Comparison of ENCODE assay signal across 11 mouse cellular contexts in the genomic region with DNA sequence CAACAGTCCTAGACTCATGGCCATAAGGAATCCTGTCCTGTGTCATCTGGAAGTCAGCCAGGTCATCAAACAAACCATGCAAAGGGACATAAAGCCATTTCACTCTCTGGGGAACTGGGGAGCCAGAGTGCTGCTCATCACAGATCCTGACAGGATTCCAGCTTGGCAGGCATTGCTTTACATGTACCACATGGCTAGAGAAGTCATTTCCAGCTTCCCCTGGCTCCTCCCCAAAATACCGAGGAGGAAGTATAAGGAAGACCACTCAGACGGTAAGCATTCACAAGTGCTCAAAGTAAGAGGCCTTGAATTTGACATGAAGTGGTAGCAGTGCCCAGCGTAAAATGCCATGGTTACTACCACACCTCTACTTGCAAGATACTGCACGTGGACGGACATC. TPM values are rescaled to one million over a fixed set of nuclear protein-coding genes. Genes with fewer than 3 reads are reported as not detected.
A peak's percentile ranks its signal among the peaks of the same experiment; 100 is the strongest.
DNase-seq lines count a peak whose midpoint lies in the region; ATAC-seq lines count a peak whose summit lies in the region.
"Had no signal": no experiment of that assay in that cellular context is flagged by ENCODE, and none has a peak within 500 bp of the region (broad histone marks: within the 10 kb centered on the region; RNA-seq: fewer than 3 reads in every experiment).

No protein-coding gene starts in this region.

- no peak for DNase-seq in heart, embryonic 10.5 days (ENCODE audit: low spot score)
- DNase-seq in heart, postnatal 36 days = no peak
- DNase-seq in left cerebral cortex, postnatal 4 days = peak; percentile 52
- no peak for DNase-seq in left cerebral cortex, adult 8-10 months (ENCODE audit: low spot score in 2 of 2)
- peak; percentile 47 to 51 for DNase-seq in cerebellum, postnatal 36 days
- DNase-seq in lung, postnatal 4 days = peak; percentile 62 to 68
- DNase-seq in urinary bladder, adult 2 months (ENCODE audit: low spot score) = no peak
- DNase-seq: retina, postnatal 1 day had no signal

- ATAC-seq in megakaryocyte, adult 5-6 weeks (ENCODE audit: poor library complexity, severe bottlenecking) = no peak
- ATAC-seq: activated CD4-positive, CD25-positive, alpha-beta regulatory T cell, adult 4 months had no signal

- no peaks in the 10 kb centered on the region for H3K9me3 ChIP-seq in heart, embryonic 10.5 days

- peaks cover 32% of the 10 kb centered on the region for H3K4me1 ChIP-seq in heart, embryonic 10.5 days

- H3K4me3 ChIP-seq in heart, embryonic 10.5 days = no peak overlapping the region

- no peaks in the 10 kb centered on the region for H3K27me3 ChIP-seq in heart, embryonic 10.5 days (ENCODE audit: insufficient read depth, poor library complexity, severe bottlenecking)

- peaks cover 49% of the 10 kb centered on the region for H3K36me3 ChIP-seq in heart, embryonic 10.5 days

- intact Hi-C loops in heart, postnatal 36 days (cut with DNase I) = no loop called here
- intact Hi-C loops in left cerebral cortex, postnatal 4 days (cut with DNase I) = no loop called here

- WGBS in heart, embryonic 10.5 days = 90% methylated on average over 5 of the region's 5 CpGs

- H3K27ac ChIP-seq in heart, embryonic 10.5 days = 0 out of 2 replicates have a peak overlapping the region, but pooled peaks have one; percentile 12
- H3K27ac ChIP-seq: liver, embryonic 14.5 days had no signal

RNA-seq across cellular contexts. Expression of a gene that starts 2.9 kb away (rescaled TPM):
- 1,294 and 1,907 TPM in 2 replicates for polyA plus RNA-seq in heart, embryonic 10.5 days (2016; fragmentation: Nextera tagmentation; extraction: Ambion mirVana)
- total RNA-seq in heart, postnatal 36 days (2021) = 100 to 1,000 TPM; 395 to 437 TPM
- total RNA-seq in left cerebral cortex, postnatal 4 days (2021) = 100 to 1,000 TPM; 469 to 499 TPM
- total RNA-seq in left cerebral cortex, adult 8-10 months (2022) = 1,000 to 10,000 TPM; 1,021 to 1,102 (median 1,060) TPM
- 508 and 528 TPM in 2 replicates for polyA plus RNA-seq in urinary bladder, adult 2 months (2012; rRNA removed)
- 493 and 496 TPM in 2 replicates for total RNA-seq in megakaryocyte, adult 5-6 weeks (2015)
- 661 and 699 TPM in 2 replicates for total RNA-seq in megakaryocyte, adult 5-6 weeks (2017)

RNA-seq across cellular contexts. Expression of a gene that starts 8.4 kb away (rescaled TPM):
- polyA plus RNA-seq in heart, embryonic 10.5 days (2016; fragmentation: Nextera tagmentation; extraction: Ambion mirVana) = 198 and 212 TPM in 2 replicates
- total RNA-seq in heart, postnatal 36 days (2021) = 10 to 100 TPM; 72.2 to 72.6 TPM
- 100 to 1,000 TPM; 181 TPM for total RNA-seq in left cerebral cortex, postnatal 4 days (2021)
- total RNA-seq in left cerebral cortex, adult 8-10 months (2022) = 100 to 1,000 TPM; 267 to 296 (median 278) TPM
- polyA plus RNA-seq in urinary bladder, adult 2 months (2012; rRNA removed) = 91.0 and 97.6 TPM in 2 replicates
- 33.6 and 40.7 TPM in 2 replicates for total RNA-seq in megakaryocyte, adult 5-6 weeks (2015)
- 76.2 and 81.8 TPM in 2 replicates for total RNA-seq in megakaryocyte, adult 5-6 weeks (2017)

RNA-seq across cellular contexts. Expression of a gene that starts 26.5 kb away (rescaled TPM):
- 67.6 and 72.8 TPM in 2 replicates for polyA plus RNA-seq in heart, embryonic 10.5 days (2016; fragmentation: Nextera tagmentation; extraction: Ambion mirVana)
- 10 to 100 TPM; 15.3 to 15.6 TPM for total RNA-seq in heart, postnatal 36 days (2021)
- 10 to 100 TPM; 45.6 to 49.9 TPM for total RNA-seq in left cerebral cortex, postnatal 4 days (2021)
- 10 to 100 TPM; 30.6 to 39.2 (median 32.3) TPM for total RNA-seq in left cerebral cortex, adult 8-10 months (2022)
- polyA plus RNA-seq in urinary bladder, adult 2 months (2012; rRNA removed) = 25.7 and 27.6 TPM in 2 replicates
- total RNA-seq in megakaryocyte, adult 5-6 weeks (2015) = 31.2 and 31.9 TPM in 2 replicates
- 31.9 and 33.2 TPM in 2 replicates for total RNA-seq in megakaryocyte, adult 5-6 weeks (2017)

RNA-seq across cellular contexts. Expression of a gene that starts 52.6 kb away (rescaled TPM):
- 18.5 and 27.1 TPM in 2 replicates for polyA plus RNA-seq in heart, embryonic 10.5 days (2016; fragmentation: Nextera tagmentation; extraction: Ambion mirVana)
- total RNA-seq in heart, postnatal 36 days (2021) = 1 to 10 TPM; 5.4 to 7.8 TPM
- total RNA-seq in left cerebral cortex, postnatal 4 days (2021) = 10 to 100 TPM; 29.7 to 30.4 TPM
- 10 to 100 TPM; 15.5 to 17.6 (median 15.6) TPM for total RNA-seq in left cerebral cortex, adult 8-10 months (2022)
- polyA plus RNA-seq in urinary bladder, adult 2 months (2012; rRNA removed) = 10.2 and 10.4 TPM in 2 replicates
- 0.45 TPM in 1 of 2 replicates, not detected in the other for total RNA-seq in megakaryocyte, adult 5-6 weeks (2015)
- total RNA-seq in megakaryocyte, adult 5-6 weeks (2017) = 0.08 and 1.9 TPM in 2 replicates
- polyA plus RNA-seq: activated CD4-positive, CD25-positive, alpha-beta regulatory T cell, adult 4 months had no signal

Comparison
In these comparisons a context has a peak if more than half of its experiments do, and no peak if none do; other contexts are left out.
1. DNase-seq: peak in left cerebral cortex, postnatal 4 days (single experiment), cerebellum, postnatal 36 days (2 of 2) and lung, postnatal 4 days (2 of 2); none in heart, embryonic 10.5 days (single experiment), heart, postnatal 36 days (0 of 2), left cerebral cortex, adult 8-10 months (0 of 2) and urinary bladder, adult 2 months (single experiment).